Mouse (Mus musculus): ENCODE data around the gene Ascl5.

- TF ChIP-seq GATA1 (IDR thresholded peaks at IDR 0.05; ENCODE audit: low read length) (no peak), TAL1 (IDR thresholded peaks at IDR 0.05; ENCODE audit: low read length) (no peak)
Observed at GRCm38 (mm10) chr1:136094807-136095206, 44.2 kb downstream of the Ascl5 start.

All from erythroblast, embryonic 14.5 days (primary cell).